Mouse (Mus musculus) lung, postnatal 0 days (tissue): ENCODE results near the gene Cyp2d10.

Source experiments
- CTCF ChIP-seq: IDR thresholded peaks from 2 replicates; pipeline ENCODE4 v1.5.1; 2016; ENCODE audit warnings: antibody characterized with exemption, mild to moderate bottlenecking
- EP300 ChIP-seq: IDR thresholded peaks from 2 replicates; pipeline ENCODE4 v1.6.1; 2016; ENCODE audit warnings: antibody characterized with exemption, mild to moderate bottlenecking, control low read depth

GRCm38 (mm10) chr15:82378261-82379180 is 28.5 kb downstream of the Cyp2d10 start:
- TF ChIP-seq CTCF (no peak), EP300 (peak; percentile 91)
